Mouse (Mus musculus) hindbrain, embryonic 14.5 days (tissue): ENCODE measurements around the gene Fbxl22. TPM values are rescaled to one million over a fixed set of nuclear protein-coding genes. Genes with fewer than 3 reads are reported as not detected.
A peak's percentile ranks its signal among the peaks of the same experiment; 100 is the strongest.

ENCODE experiments used
- ATAC-seq: fragments of 200-750 bp; cut with Nextera tagmentation; 2 replicates; pipeline ENCODE4 v1.8.0; 2017; ENCODE audit warnings: moderate number of reproducible peaks, mild to moderate bottlenecking, moderate TSS enrichment, moderate library complexity; ENCODE audit not compliant: low FRiP score
- DNase-seq: peaks from one replicate; pipeline ENCODE4 v3.0.0-alpha.2; 2015; ENCODE audit warnings: low spot score
- H3K27ac ChIP-seq: fragments of 300-500 bp; sonication (generic); 2 replicates; pipeline ENCODE4 v1.5.1; 2014; ENCODE audit warnings: mild to moderate bottlenecking, moderate library complexity
- H3K27me3 ChIP-seq: fragments of 300-500 bp; sonication (generic); 2 replicates; pipeline ENCODE4 v1.6.1; 2014; ENCODE audit warnings: mild to moderate bottlenecking, low read length, mixed read lengths; ENCODE audit not compliant: control insufficient read depth, insufficient read depth
- H3K36me3 ChIP-seq: fragments of 300-500 bp; sonication (generic); replicated peaks from 2 replicates; pipeline ENCODE4 v1.6.1; 2014; ENCODE audit not compliant: control insufficient read depth, insufficient read depth
- H3K4me1 ChIP-seq: fragments of 300-500 bp; sonication (generic); replicated peaks from 2 replicates; pipeline ENCODE4 v1.6.1; 2014; ENCODE audit warnings: antibody characterized with exemption, low read length, mixed read lengths; ENCODE audit not compliant: control insufficient read depth, insufficient read depth
- H3K4me2 ChIP-seq: fragments of 300-500 bp; sonication (generic); replicated peaks from 2 replicates; pipeline ENCODE4 v1.6.1; 2014; ENCODE audit warnings: mild to moderate bottlenecking, moderate library complexity
- H3K4me3 ChIP-seq: fragments of 300-500 bp; sonication (generic); replicated peaks from 2 replicates; pipeline ENCODE4 v1.5.1; 2014; ENCODE audit warnings: mild to moderate bottlenecking, low read length
- H3K9ac ChIP-seq: fragments of 300-500 bp; sonication (generic); 2 replicates; pipeline ENCODE4 v1.6.1; 2014
- H3K9me3 ChIP-seq: fragments of 300-500 bp; sonication (generic); 2 replicates; pipeline ENCODE4 v1.6.1; 2016; ENCODE audit warnings: low read length; ENCODE audit not compliant: control insufficient read depth
- WGBS: fragments of 180-500 bp; shearing (Covaris S2); extraction: QIAGEN DNeasy Blood & Tissue Kit; methylation state at CpG from one replicate; pipeline ENCODE4 v1.1.7; 2014; 5-methylcytosine and 5-hydroxymethylcytosine counted together
- polyA plus RNA-seq: library from polyadenylated mRNA; unstranded; fragments of >200 nt; fragmentation: Nextera tagmentation; extraction: Ambion mirVana; gene quantifications from 2 replicates; pipeline ENCODE4 v1.2.1, GENCODE M21; 2014

Fbxl22 gene
- polyA plus RNA-seq, 1 experiment from 2014 or later = 0.92 TPM

DNA sequence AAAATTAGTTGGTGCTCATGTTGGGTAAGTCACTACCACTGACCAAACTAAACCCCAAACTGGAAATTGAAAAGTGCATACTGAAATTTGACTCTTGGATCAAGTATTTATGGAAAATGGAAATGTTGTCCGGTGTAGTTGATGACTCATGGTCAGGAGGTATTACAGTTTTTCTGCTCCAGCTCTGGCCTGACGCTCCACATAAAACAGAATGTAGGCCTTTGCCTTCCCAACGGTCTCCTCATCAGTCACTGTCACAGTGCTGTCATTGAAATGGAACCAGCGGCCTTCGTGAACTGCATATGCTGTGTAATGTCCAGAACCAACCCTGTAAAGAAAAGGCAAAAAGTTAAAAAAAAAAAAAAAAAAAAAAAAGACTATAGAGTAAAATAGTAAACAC lies 3.9 kb upstream of the Fbxl22 start:
- H3K4me3 ChIP-seq = no peak overlapping the region
- H3K4me2 ChIP-seq = no peak overlapping the region
- no peaks in the 10 kb centered on the region for H3K9me3 ChIP-seq
- no peak for DNase-seq
- peak overlapping the region; percentile 26; the same call in 1 of the 2 replicates for H3K27ac ChIP-seq
- no peak for ATAC-seq
- 68% methylated on average over 5 of the region's 5 CpGs for WGBS
- 0 out of 2 replicates have a peak, but pooled peaks cover 6% of the 10 kb centered on the region for H3K4me1 ChIP-seq
- H3K9ac ChIP-seq = no peak overlapping the region
- no peaks in the 10 kb centered on the region for H3K27me3 ChIP-seq
- peaks cover 86% of the 10 kb centered on the region for H3K36me3 ChIP-seq

- no peaks in the 10 kb centered on the region for H3K27me3 ChIP-seq
- 88% methylated on average over 10 of the region's 10 CpGs for WGBS
- DNase-seq (no peak), ATAC-seq (no peak)
- peaks cover 82% of the 10 kb centered on the region for H3K36me3 ChIP-seq
- 0 out of 2 replicates have a peak, but pooled peaks cover 9% of the 10 kb centered on the region for H3K4me1 ChIP-seq
- H3K4me3 ChIP-seq = no peak overlapping the region
- no peak overlapping the region for H3K9ac ChIP-seq
- H3K27ac ChIP-seq = no peak overlapping the region
- no peaks in the 10 kb centered on the region for H3K9me3 ChIP-seq
- no peak overlapping the region for H3K4me2 ChIP-seq
Measured at GRCm38 (mm10) chr9:66517746-66518145, 3.4 kb upstream of the Fbxl22 start.

GRCm38 (mm10) chr9:66516296-66516940 lies 2.0 kb upstream of the Fbxl22 start:
- 94% methylated on average over 6 of the region's 6 CpGs for WGBS
- H3K36me3 ChIP-seq = peaks cover 71% of the 10 kb centered on the region

DNA sequence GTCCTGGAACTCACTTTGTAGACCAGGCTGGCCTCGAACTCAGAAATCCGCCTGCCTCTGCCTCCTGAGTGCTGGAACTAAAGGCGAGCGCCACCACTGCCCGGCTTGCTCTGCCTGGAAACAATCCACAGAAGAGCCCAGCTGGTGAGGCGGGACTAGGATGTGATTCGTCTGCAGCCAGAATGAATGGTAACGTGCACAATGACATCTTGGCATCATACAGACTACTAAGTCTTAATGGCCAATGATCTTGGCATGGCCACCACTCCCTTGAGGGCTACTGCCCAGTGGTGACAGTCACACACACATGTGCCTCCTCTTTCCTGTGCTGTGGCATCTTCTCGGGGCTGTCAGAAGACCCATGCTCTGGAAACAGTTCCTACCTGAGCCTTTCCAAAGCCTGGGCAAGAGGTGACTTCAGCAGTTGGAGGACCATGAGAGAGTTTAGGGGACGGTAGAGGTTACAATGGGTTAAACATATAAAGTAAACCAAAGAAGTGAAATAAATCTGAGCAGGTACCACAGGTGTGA lies 1.4 kb upstream of the Fbxl22 start:
- Histone ChIP-seq H3K27me3 (no peaks in the 10 kb centered on the region), H3K9me3 (no peaks in the 10 kb centered on the region), H3K4me1 (peaks cover 17% of the 10 kb centered on the region), H3K36me3 (peaks cover 67% of the 10 kb centered on the region), H3K9ac (no peak overlapping the region), H3K4me3 (no peak overlapping the region), H3K4me2 (no peak overlapping the region), H3K27ac (no peak overlapping the region)
- WGBS = 84% methylated on average over 10 of the region's 10 CpGs
- ATAC-seq = no peak
- DNase-seq = no peak

More at GRCm38 (mm10) chr9:66516296-66516940, 2.0 kb upstream of the Fbxl22 start:
- ATAC-seq (no peak), DNase-seq (no peak)
- Histone ChIP-seq H3K9me3 (no peaks in the 10 kb centered on the region), H3K9ac (no peak overlapping the region), H3K4me2 (no peak overlapping the region), H3K4me1 (0 out of 2 replicates have a peak, but pooled peaks cover 13% of the 10 kb centered on the region), H3K27me3 (no peaks in the 10 kb centered on the region), H3K4me3 (no peak overlapping the region), H3K27ac (no peak overlapping the region)

- Histone ChIP-seq H3K27ac (no peak overlapping the region), H3K9me3 (no peaks in the 10 kb centered on the region), H3K9ac (no peak overlapping the region), H3K36me3 (peaks cover 61% of the 10 kb centered on the region), H3K4me3 (no peak overlapping the region), H3K4me2 (no peak overlapping the region), H3K27me3 (no peaks in the 10 kb centered on the region), H3K4me1 (peaks cover 23% of the 10 kb centered on the region)
- 93% methylated on average over 2 of the region's 2 CpGs for WGBS
- ATAC-seq (no peak), DNase-seq (no peak)
Measured at GRCm38 (mm10) chr9:66515115-66515514, 722 bp upstream of the Fbxl22 start.

DNA sequence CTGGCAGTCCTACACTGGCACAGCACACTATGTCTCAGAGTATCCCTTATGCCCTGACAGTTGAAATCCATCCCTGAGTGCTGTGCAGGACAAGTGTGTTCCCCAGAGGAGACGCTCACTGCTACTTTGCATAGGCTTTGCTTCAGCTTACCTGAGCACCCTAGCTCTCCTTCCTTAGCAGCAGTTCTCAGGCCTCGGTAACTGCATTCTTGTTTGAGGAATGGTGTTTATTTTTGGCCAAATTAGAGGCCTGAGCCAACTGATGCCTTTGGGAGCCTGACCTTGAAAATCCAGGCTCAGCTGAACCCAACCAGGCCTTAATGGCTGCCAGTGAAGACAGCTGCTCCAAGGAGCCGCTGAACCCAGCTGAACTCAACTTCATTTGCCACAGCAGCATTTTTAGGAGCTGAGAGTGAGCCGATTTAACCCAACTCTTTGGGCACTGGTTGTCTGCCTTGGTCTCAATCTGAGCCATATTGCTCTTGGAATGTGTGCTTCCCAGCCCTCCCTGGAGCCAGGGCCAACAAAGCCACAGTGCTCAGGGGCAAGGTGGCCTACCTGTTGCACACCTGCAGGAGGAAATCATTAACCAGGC lies 635 bp downstream of the Fbxl22 start:
- no peaks in the 10 kb centered on the region for H3K27me3 ChIP-seq

GRCm38 (mm10) chr9:66513150-66513549 lies 1.2 kb downstream of the Fbxl22 start:
- Histone ChIP-seq H3K4me1 (peaks cover 17% of the 10 kb centered on the region), H3K36me3 (peaks cover 60% of the 10 kb centered on the region), H3K9me3 (no peaks in the 10 kb centered on the region), H3K4me3 (no peak overlapping the region), H3K27me3 (no peaks in the 10 kb centered on the region), H3K4me2 (peak overlapping the region; percentile 87), H3K27ac (peak overlapping the region; percentile 93; the same call in 1 of the 2 replicates), H3K9ac (no peak overlapping the region)
- ATAC-seq = no peak
- no peak for DNase-seq

More for the DNA sequence above, 635 bp downstream of the Fbxl22 start:
- H3K4me1 ChIP-seq = peaks cover 17% of the 10 kb centered on the region
- H3K36me3 ChIP-seq = peaks cover 60% of the 10 kb centered on the region
- 85% methylated on average over 4 of the region's 4 CpGs for WGBS
- no peak overlapping the region for H3K4me3 ChIP-seq
- H3K9ac ChIP-seq = no peak overlapping the region
- DNase-seq = no peak
- no peak for ATAC-seq
- no peaks in the 10 kb centered on the region for H3K9me3 ChIP-seq
- H3K27ac ChIP-seq = 0 out of 2 replicates have a peak overlapping the region, but pooled peaks have one; percentile 93
- no peak overlapping the region for H3K4me2 ChIP-seq

DNA sequence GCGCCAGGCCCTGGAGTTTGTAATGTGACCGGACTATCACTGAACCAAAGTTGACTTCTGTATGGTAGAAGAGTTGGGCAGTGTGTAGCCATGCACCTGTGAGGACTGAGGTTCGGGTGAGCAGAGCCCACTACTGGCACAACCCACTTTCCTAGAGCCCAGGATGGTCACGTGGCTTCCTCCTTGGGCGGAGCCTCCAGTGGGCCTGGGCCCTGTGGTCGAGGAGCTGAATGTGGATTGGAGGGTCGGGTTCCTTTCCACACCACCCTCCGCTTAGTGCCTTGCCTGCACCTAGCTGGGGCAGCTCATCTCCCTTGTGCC lies 2.1 kb downstream of the Fbxl22 start:
- Histone ChIP-seq H3K36me3 (peaks cover 60% of the 10 kb centered on the region), H3K27me3 (no peaks in the 10 kb centered on the region), H3K4me3 (peak overlapping the region; percentile 49), H3K9me3 (no peaks in the 10 kb centered on the region), H3K9ac (peak overlapping the region; percentile 72), H3K4me2 (peak overlapping the region; percentile 87), H3K4me1 (peaks cover 17% of the 10 kb centered on the region), H3K27ac (peak overlapping the region; percentile 93)
- under 1% methylated on average over 8 of the region's 8 CpGs for WGBS
- DNase-seq (peak; percentile 83), ATAC-seq (peak; percentile 87)

GRCm38 (mm10) chr9:66511580-66512350 lies 2.6 kb downstream of the Fbxl22 start:
- no peaks in the 10 kb centered on the region for H3K27me3 ChIP-seq
- WGBS = under 1% methylated on average over 76 of the region's 78 CpGs
- H3K9ac ChIP-seq = peak overlapping the region; percentile 72
- H3K4me1 ChIP-seq = peaks cover 17% of the 10 kb centered on the region
- peaks cover 60% of the 10 kb centered on the region for H3K36me3 ChIP-seq
- DNase-seq (peak; percentile 97), ATAC-seq (peak; percentile 93)
- H3K4me2 ChIP-seq = peak overlapping the region; percentile 87
- no peaks in the 10 kb centered on the region for H3K9me3 ChIP-seq
- peak overlapping the region; percentile 93 for H3K27ac ChIP-seq
- peak overlapping the region; percentile 49 for H3K4me3 ChIP-seq
